In the genomic region with DNA sequence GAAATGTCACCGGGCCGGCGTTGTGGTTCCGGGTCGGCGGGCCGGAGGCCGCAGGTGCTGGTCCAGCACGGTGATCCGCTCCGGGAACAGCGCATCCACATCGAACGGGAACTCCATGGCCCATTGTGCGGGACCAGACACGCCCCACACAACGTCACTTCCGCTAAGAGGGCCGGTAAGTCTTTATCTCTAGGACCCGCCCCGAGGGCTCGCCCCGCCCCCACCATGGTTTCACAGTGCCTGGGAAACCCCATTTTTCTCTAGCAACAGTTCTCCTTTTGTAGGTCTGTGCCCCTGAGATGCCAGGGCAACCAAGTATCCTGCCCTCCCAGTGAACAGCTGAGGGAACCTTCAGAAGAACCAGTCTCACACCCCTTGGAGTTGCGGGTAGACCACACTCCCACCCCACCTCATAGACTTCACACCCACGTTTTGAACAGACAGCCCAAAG, we compare ENCODE assay signal across 8 mouse cellular contexts. TPM values are rescaled to one million over a fixed set of nuclear protein-coding genes. Genes with fewer than 3 reads are reported as not detected.
DNase-seq lines count a peak whose midpoint lies in the region; ATAC-seq and TF ChIP-seq lines count a peak whose summit lies in the region.

Gene Atat1, minus strand, starts transcription at position 157 of the 451 bp plus-strand sequence.

- H3K27me3 ChIP-seq in embryonic facial prominence, embryonic 15.5 days: no peaks in the 10 kb centered on the region
- H3K27me3 ChIP-seq in kidney, embryonic 14.5 days (ENCODE audit: control insufficient read depth, insufficient read depth, low read length): no peaks in the 10 kb centered on the region
- no peaks in the 10 kb centered on the region for H3K27me3 ChIP-seq in limb, embryonic 15.5 days

- peak within 1 kb of the TSS; percentile 75 for H3K27ac ChIP-seq in bone marrow, adult 2 months (ENCODE audit: control insufficient read depth, insufficient read depth, low read depth, low read length, poor library complexity)
- peak within 1 kb of the TSS; percentile 80 for H3K27ac ChIP-seq in embryonic facial prominence, embryonic 15.5 days (replicated peaks)
- H3K27ac ChIP-seq in kidney, embryonic 14.5 days (ENCODE audit: low read depth, low read length): peak within 1 kb of the TSS; percentile 65
- H3K27ac ChIP-seq in limb, embryonic 15.5 days: peak within 1 kb of the TSS; percentile 71

- TF ChIP-seq POLR2A in bone marrow, adult 2 months (IDR thresholded peaks at IDR 0.05; ENCODE audit: borderline replicate concordance, control insufficient read depth, low read depth, low read length): peak; percentile 74

- WGBS in bone marrow, adult 2 months: under 1% methylated on average over 25 of the region's 25 CpGs
- 3% methylated on average over 25 of the region's 25 CpGs for WGBS in embryonic facial prominence, embryonic 15.5 days
- WGBS in kidney, embryonic 14.5 days: 3% methylated on average over 25 of the region's 25 CpGs
- WGBS in limb, embryonic 15.5 days: 3% methylated on average over 25 of the region's 25 CpGs

- H3K4me3 ChIP-seq in bone marrow, adult 2 months (replicated peaks; ENCODE audit: control insufficient read depth, low read depth, low read length): peak within 1 kb of the TSS; percentile 86
- peak within 1 kb of the TSS; percentile 76 for H3K4me3 ChIP-seq in embryonic facial prominence, embryonic 15.5 days (replicated peaks)
- H3K4me3 ChIP-seq in kidney, embryonic 14.5 days (ENCODE audit: low read length): peak within 1 kb of the TSS; percentile 75
- H3K4me3 ChIP-seq in limb, embryonic 15.5 days: peak within 1 kb of the TSS; percentile 69

- H3K9ac ChIP-seq in embryonic facial prominence, embryonic 15.5 days: peak within 1 kb of the TSS; percentile 62
- peak within 1 kb of the TSS; percentile 79 for H3K9ac ChIP-seq in kidney, embryonic 14.5 days (ENCODE audit: low read depth, low read length)
- H3K9ac ChIP-seq in limb, embryonic 15.5 days: peak within 1 kb of the TSS; percentile 76

- TF ChIP-seq CTCF in bone marrow, adult 2 months (IDR thresholded peaks at IDR 0.05; ENCODE audit: control insufficient read depth, insufficient read depth, low read length): no peak

- peak; percentile 74 for ATAC-seq in embryonic facial prominence, embryonic 15.5 days (ENCODE audit: insufficient number of reproducible peaks, low FRiP score, low TSS enrichment, low read depth)
- peak; percentile 90 for ATAC-seq in kidney, embryonic 14.5 days (ENCODE audit: low FRiP score, low TSS enrichment)
- ATAC-seq in limb, embryonic 15.5 days (ENCODE audit: insufficient number of reproducible peaks, low FRiP score, low TSS enrichment, low read depth): peak; percentile 87

- peak; percentile 95 for DNase-seq in 416B (ENCODE audit: low read depth)
- peak; percentile 93 to 94 for DNase-seq in heart, adult 9 months (ENCODE audit: low spot score in 2 of 2)
- DNase-seq in monocyte, adult 2 months (ENCODE audit: low read depth in 1 of 2, low spot score in 2 of 2): peak; percentile 90 to 97
- peak; percentile 96 to 97 for DNase-seq in spleen, postnatal 36 days (ENCODE audit: low spot score in 2 of 2)

- H3K4me1 ChIP-seq in bone marrow, adult 2 months (ENCODE audit: control insufficient read depth, insufficient read depth, low read length): 0 out of 2 replicates have a peak, but pooled peaks cover 2% of the 10 kb centered on the region
- H3K4me1 ChIP-seq in embryonic facial prominence, embryonic 15.5 days: peaks cover 24% of the 10 kb centered on the region
- H3K4me1 ChIP-seq in kidney, embryonic 14.5 days (ENCODE audit: control insufficient read depth, insufficient read depth, low read length): peaks cover 12% of the 10 kb centered on the region
- peaks cover 25% of the 10 kb centered on the region for H3K4me1 ChIP-seq in limb, embryonic 15.5 days

- peak within 1 kb of the TSS; percentile 82 for H3K4me2 ChIP-seq in embryonic facial prominence, embryonic 15.5 days (replicated peaks)
- H3K4me2 ChIP-seq in kidney, embryonic 14.5 days (replicated peaks; ENCODE audit: low read depth, low read length): peak within 1 kb of the TSS; percentile 88
- peak within 1 kb of the TSS; percentile 81 for H3K4me2 ChIP-seq in limb, embryonic 15.5 days

- H3K9me3 ChIP-seq in embryonic facial prominence, embryonic 15.5 days (replicated peaks): no peaks in the 10 kb centered on the region
- no peaks in the 10 kb centered on the region for H3K9me3 ChIP-seq in kidney, embryonic 14.5 days (ENCODE audit: control insufficient read depth, low read length)
- no peaks in the 10 kb centered on the region for H3K9me3 ChIP-seq in limb, embryonic 15.5 days

- H3K36me3 ChIP-seq in embryonic facial prominence, embryonic 15.5 days: peaks cover 52% of the 10 kb centered on the region
- peaks cover 53% of the 10 kb centered on the region for H3K36me3 ChIP-seq in kidney, embryonic 14.5 days (ENCODE audit: control insufficient read depth, insufficient read depth, low read length)
- H3K36me3 ChIP-seq in limb, embryonic 15.5 days: peaks cover 59% of the 10 kb centered on the region

RNA-seq across cellular contexts. Expression of gene Atat1, which starts in this region (rescaled TPM):
- 11.7 and 19.9 TPM in 2 replicates for polyA plus RNA-seq in bone marrow, adult 2 months (2011; ENCODE audit: insufficient read depth, insufficient read length, low replicate concordance, missing spikeins)
- 64.5 and 77.7 TPM in 2 replicates for polyA plus RNA-seq in embryonic facial prominence, embryonic 15.5 days (2015; fragmentation: Nextera tagmentation; extraction: Ambion mirVana)
- 76.5 and 92.2 TPM in 2 replicates for polyA plus RNA-seq in kidney, embryonic 14.5 days (2014; fragmentation: Nextera tagmentation; extraction: Ambion mirVana)
- polyA plus RNA-seq in limb, embryonic 15.5 days (2015; fragmentation: Nextera tagmentation; extraction: Ambion mirVana): 58.9 and 59.1 TPM in 2 replicates

Comparison
In these comparisons a context has a peak if more than half of its experiments do, and no peak if none do; other contexts are left out.
1. Peak in every context shown above with its lines: DNase-seq, ATAC-seq, H3K4me3 ChIP-seq and H3K27ac ChIP-seq.